Mouse (Mus musculus) frontal cortex, postnatal 14 days (tissue): Measurements from ENCODE around the gene Gm10226.
"Not testable (repeated sequence)": the region's sequence is repeated elsewhere in the genome, so short reads cannot be mapped to it uniquely, and the experiment has no call there.

Experiments
- DNase-seq, 2 experiments: peaks; one replicate each; pipeline ENCODE4 v3.0.0; 2022; ENCODE audit warnings: low spot score in 2 of 2

The Gm10226 gene

DNA sequence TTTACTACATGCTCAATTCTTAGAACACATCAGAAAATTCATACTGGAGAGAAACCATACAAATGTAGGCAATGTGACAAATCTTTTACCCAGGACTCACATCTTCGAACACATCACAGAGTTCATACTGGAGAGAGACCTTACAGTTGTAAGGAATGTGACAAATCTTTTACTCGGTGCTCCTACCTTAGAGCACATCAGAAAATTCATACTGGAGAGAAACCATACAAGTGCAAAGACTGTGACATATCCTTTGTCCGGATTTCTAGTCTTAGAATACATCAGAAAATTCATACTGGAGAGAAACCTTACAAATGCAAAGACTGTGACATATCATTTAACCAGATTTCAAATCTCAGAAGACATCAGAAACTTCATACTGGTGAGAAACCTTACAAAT, at the start of gene Gm10226:
Gm10226 (plus strand) TSS at position 301 of the 400 bp plus-strand sequence.
- DNase-seq = no peak

DNA sequence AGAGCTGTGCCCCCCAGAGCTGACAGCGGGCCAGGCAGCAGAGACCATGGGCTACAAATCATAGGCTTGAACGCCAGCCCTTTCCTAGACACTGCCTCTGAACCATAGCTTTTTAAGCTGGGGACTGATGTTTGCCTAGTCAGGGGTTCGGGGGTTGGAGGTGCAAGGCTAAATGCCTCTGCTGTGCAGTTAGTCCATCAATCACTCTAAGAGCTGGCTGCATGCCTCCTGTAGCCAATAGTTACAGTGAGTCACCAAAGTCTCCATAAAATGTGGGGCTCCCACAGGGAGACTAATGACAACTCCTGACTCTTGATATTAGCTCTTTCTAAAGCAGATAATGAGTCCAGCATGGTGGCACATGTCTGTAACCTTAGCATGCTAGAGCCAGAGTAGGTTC, 42.9 kb upstream of the Gm10226 start:
- no peak for DNase-seq

GRCm38 (mm10) chr17:21649936-21650335, 41.7 kb upstream of the Gm10226 start:
- no peak for DNase-seq

GRCm38 (mm10) chr17:21650364-21650907, 41.2 kb upstream of the Gm10226 start, which contains the start of gene Zfp983:
Gene Zfp983, plus strand, starts transcription at chr17:21650624.
- DNase-seq = peak; percentile 62 to 73

- not testable (repeated sequence) for DNase-seq
Measured at GRCm38 (mm10) chr17:21678826-21679225, 12.8 kb upstream of the Gm10226 start.

- peak; percentile 62 to 81 for DNase-seq
Measured at GRCm38 (mm10) chr17:21679273-21680018, 12.2 kb upstream of the Gm10226 start.

DNA sequence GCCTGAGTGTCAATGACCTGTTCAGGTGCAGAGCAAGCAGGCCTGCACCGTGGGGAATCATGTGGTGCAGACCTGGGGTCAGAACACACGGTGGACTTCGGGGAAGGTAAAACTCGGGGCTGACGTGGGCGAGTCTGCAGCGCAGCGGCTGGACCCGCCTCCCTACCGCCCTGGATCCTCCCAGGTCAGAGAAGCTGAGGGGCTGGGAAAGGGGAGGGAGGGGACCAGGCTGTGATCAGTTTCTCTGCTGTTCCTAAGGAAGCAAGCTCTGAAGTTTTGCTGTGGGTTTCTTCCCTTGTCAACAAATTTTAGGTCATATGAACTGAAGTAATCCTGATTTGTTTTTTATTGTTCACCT, 11.7 kb upstream of the Gm10226 start:
- not testable (repeated sequence) for DNase-seq

DNA sequence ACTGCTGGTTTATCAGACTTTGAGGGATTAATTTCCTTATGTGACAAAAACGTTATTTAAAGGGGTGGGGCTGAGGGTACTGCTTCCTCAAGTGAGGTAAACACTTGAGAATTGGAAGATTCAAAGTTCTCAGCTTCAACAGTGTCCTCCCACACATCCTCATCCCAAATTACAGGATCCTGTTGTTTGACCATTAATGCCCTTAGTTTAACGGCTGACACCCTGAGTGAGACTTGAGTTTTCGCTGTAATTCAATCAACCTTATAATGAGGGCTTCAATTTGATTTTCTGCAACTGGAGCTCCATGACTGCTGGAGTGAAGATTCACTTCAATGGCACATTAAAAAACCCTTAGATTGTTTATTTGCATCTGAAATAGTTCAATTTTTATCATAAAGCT, 1.7 kb downstream of the Gm10226 start:
- no peak for DNase-seq

- DNase-seq = no peak
Measured at GRCm38 (mm10) chr17:21696073-21696472, 4.4 kb downstream of the Gm10226 start.

GRCm38 (mm10) chr17:21702281-21703240, 10.9 kb downstream of the Gm10226 start:
- no peak for DNase-seq

DNA sequence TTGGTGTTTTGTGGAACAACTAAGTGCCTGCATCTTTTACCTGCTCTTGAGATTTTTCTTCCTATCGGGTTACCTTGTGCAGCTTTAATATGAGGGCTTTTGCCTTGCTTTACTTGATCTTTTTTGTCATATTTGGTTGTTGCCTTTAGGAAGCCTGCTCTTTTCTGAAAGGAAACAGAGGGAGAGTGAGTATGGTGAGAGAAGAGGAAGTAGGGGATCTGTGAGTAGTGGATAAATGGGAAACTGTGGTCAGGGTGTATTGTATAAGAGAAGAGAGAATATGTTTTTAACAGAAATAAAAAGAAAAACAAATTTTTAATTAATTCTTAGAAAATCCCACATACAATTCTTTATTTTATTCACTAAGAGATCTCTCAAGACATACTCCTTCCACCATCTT, 11.8 kb downstream of the Gm10226 start:
- DNase-seq = no peak

DNA sequence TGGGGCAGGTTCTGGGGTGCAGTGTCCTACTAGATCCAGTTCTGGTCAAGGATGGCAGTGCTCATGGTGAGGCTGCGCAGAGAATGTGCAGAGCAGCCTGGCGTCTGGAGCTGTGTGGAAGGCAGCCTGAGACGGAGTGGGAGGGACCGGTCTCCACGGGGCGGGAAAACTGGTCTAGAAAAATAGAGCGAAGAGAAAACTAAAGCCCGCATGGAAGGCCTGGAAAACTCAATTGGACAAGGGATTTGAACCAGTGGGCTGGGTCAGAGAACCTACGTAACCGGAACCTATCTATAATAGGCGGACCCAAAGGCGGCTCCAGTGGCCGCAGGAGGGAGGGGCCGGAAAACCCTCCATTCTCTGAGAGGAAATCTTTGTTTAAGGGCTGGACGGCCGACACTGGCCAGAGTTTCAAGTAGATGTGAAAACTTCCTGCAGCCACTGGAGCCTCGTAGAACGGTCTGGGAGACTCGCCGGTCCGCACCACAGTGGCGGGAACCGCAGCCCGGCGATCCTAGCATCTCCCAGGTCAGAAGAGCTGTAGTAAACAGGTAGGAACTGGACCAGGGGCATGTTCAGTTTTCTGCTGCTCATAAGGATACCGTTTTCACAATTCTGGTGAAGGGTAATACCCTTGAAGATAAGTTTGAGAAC, 15.8 kb downstream of the Gm10226 start, which contains the start of gene Zfp760:
Zfp760 (plus strand) TSS at position 399 of the 654 bp plus-strand sequence.
- peak; percentile 68 to 70 for DNase-seq

- no peak for DNase-seq
Measured at GRCm38 (mm10) chr17:21708401-21708800, 16.7 kb downstream of the Gm10226 start.

DNA sequence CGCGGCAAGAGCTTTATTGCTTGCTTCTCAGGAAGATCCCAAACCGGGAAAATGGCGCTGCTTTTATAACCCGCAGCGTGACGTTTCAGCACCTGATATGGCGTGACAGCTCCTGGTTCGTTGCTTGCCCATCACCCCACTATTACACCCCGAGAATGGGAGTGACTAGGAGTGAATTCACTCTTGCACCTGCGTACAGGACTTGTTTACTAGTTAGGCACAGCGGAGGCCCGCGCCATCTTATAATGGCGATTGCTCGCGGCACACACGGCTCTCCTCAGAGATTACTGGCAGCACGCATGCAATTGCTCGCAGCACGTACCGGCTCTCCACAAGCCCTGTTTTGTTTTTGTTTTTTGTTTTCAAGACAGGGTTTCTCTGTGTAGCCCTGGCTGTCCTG, 38.8 kb downstream of the Gm10226 start, which contains the start of gene Zfp229:
Zfp229 (plus strand) TSS at position 301 of the 400 bp plus-strand sequence.
- DNase-seq = not testable (repeated sequence)

GRCm38 (mm10) chr17:21733049-21733448, 41.4 kb downstream of the Gm10226 start:
- DNase-seq = no peak

DNA sequence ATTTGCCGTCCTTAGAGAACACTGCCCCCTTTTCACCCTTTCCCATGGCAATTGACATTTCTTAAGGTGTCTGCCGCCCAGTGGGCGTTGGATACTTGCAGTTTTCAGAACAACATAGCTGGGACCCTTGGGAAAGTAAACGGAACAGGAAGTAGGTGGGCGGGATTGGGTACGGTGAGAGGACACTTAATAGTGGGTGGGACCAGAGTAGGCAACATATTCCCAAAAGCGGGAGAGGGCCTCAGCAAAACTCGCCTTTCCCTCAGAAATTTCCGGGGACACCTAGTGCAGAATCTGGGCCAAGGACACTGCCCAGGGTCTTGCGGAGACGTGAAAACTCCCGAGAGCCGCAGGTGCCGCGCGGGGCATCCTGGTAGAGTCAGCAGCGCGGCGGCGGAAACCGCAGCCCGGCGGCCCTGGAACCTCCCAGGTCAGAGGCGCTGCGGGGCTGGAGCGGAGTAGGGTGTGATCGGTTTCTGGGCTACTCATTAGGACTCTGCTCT, 41.9 kb downstream of the Gm10226 start:
- peak; percentile 26 to 40 for DNase-seq
